Mouse (Mus musculus): Measurements from ENCODE around the gene G530012D18Rik. TPM values are rescaled to one million over a fixed set of nuclear protein-coding genes. Genes with fewer than 3 reads are reported as not detected.
A peak's percentile ranks its signal among the peaks of the same experiment; 100 is the strongest.
"Not testable (repeated sequence)": the region's sequence is repeated elsewhere in the genome, so short reads cannot be mapped to it uniquely, and the experiment has no call there.

The G530012D18Rik gene
- not detected in 2 replicates for polyA plus RNA-seq (2016; fragmentation: Nextera tagmentation; extraction: Ambion mirVana)

GRCm38 (mm10) chr1:85575376-85575775 lies at the start of gene G530012D18Rik:
TSS of gene G530012D18Rik (plus strand) at chr1:85575676.
- not testable (repeated sequence) for H3K36me3 ChIP-seq; H3K9me3 ChIP-seq; H3K27ac ChIP-seq; ATAC-seq (ENCODE audit: insufficient number of reproducible peaks, insufficient read depth, low FRiP score, low TSS enrichment); H3K4me3 ChIP-seq; H3K27me3 ChIP-seq; H3K4me2 ChIP-seq (replicated peaks); H3K4me1 ChIP-seq; H3K9ac ChIP-seq
- WGBS, result 73% methylated on average over 2 of the region's 3 CpGs

- ATAC-seq (ENCODE audit: insufficient number of reproducible peaks, insufficient read depth, low FRiP score, low TSS enrichment); H3K36me3 ChIP-seq: not testable (repeated sequence)
- WGBS, result 64% methylated on average over 3 of the region's 3 CpGs
These were observed 49.1 kb upstream of the G530012D18Rik start for GRCm38 (mm10) chr1:85526401-85526800.

GRCm38 (mm10) chr1:85528451-85529110 lies 46.9 kb upstream of the G530012D18Rik start:
- not testable (repeated sequence) for H3K27me3 ChIP-seq; ATAC-seq (ENCODE audit: insufficient number of reproducible peaks, insufficient read depth, low FRiP score, low TSS enrichment); H3K4me2 ChIP-seq (replicated peaks); H3K36me3 ChIP-seq; H3K9ac ChIP-seq; H3K4me3 ChIP-seq; H3K9me3 ChIP-seq; H3K4me1 ChIP-seq; H3K27ac ChIP-seq
- 77% methylated on average over 13 of the region's 15 CpGs for WGBS

More at GRCm38 (mm10) chr1:85526401-85526800, 49.1 kb upstream of the G530012D18Rik start:
- not testable (repeated sequence) for H3K9me3 ChIP-seq; H3K27me3 ChIP-seq; H3K4me1 ChIP-seq; H3K9ac ChIP-seq; H3K27ac ChIP-seq; H3K4me2 ChIP-seq (replicated peaks); H3K4me3 ChIP-seq

GRCm38 (mm10) chr1:85543818-85544217 lies 31.7 kb upstream of the G530012D18Rik start:
- H3K4me3 ChIP-seq; ATAC-seq (ENCODE audit: insufficient number of reproducible peaks, insufficient read depth, low FRiP score, low TSS enrichment); H3K9me3 ChIP-seq; H3K4me2 ChIP-seq (replicated peaks); H3K27ac ChIP-seq; H3K27me3 ChIP-seq; H3K9ac ChIP-seq; H3K36me3 ChIP-seq; H3K4me1 ChIP-seq: not testable (repeated sequence)
- WGBS, result 84% methylated on average over 4 of the region's 4 CpGs

GRCm38 (mm10) chr1:85546442-85546841 lies 29.0 kb upstream of the G530012D18Rik start:
- not testable (repeated sequence) for H3K9me3 ChIP-seq; H3K4me1 ChIP-seq; H3K27ac ChIP-seq; H3K9ac ChIP-seq; ATAC-seq (ENCODE audit: insufficient number of reproducible peaks, insufficient read depth, low FRiP score, low TSS enrichment); H3K4me2 ChIP-seq (replicated peaks); H3K27me3 ChIP-seq; H3K36me3 ChIP-seq; H3K4me3 ChIP-seq

GRCm38 (mm10) chr1:85555261-85555660 lies 20.2 kb upstream of the G530012D18Rik start:
- H3K4me2 ChIP-seq (replicated peaks); H3K27ac ChIP-seq; H3K36me3 ChIP-seq; H3K9ac ChIP-seq; H3K4me1 ChIP-seq; ATAC-seq (ENCODE audit: insufficient number of reproducible peaks, insufficient read depth, low FRiP score, low TSS enrichment); H3K4me3 ChIP-seq; H3K27me3 ChIP-seq; H3K9me3 ChIP-seq: not testable (repeated sequence)
- WGBS, result 78% methylated on average over 4 of the region's 4 CpGs

- not testable (repeated sequence) for ATAC-seq (ENCODE audit: insufficient number of reproducible peaks, insufficient read depth, low FRiP score, low TSS enrichment); H3K4me2 ChIP-seq (replicated peaks); H3K9ac ChIP-seq; H3K4me3 ChIP-seq; H3K27ac ChIP-seq; H3K36me3 ChIP-seq; H3K4me1 ChIP-seq; H3K27me3 ChIP-seq; H3K9me3 ChIP-seq
- WGBS, result 71% methylated on average over 4 of the region's 4 CpGs
These were observed 1.9 kb upstream of the G530012D18Rik start for GRCm38 (mm10) chr1:85573554-85573953.

- H3K4me3 ChIP-seq; H3K27ac ChIP-seq; H3K9me3 ChIP-seq; H3K27me3 ChIP-seq; H3K9ac ChIP-seq; H3K4me2 ChIP-seq (replicated peaks); ATAC-seq (ENCODE audit: insufficient number of reproducible peaks, insufficient read depth, low FRiP score, low TSS enrichment); H3K4me1 ChIP-seq; H3K36me3 ChIP-seq: not testable (repeated sequence)
- WGBS, result 63% methylated on average over 3 of the region's 3 CpGs
These were observed 3.0 kb downstream of the G530012D18Rik start for GRCm38 (mm10) chr1:85578372-85579010.

- WGBS, result 62% methylated on average over 6 of the region's 7 CpGs
- ATAC-seq (ENCODE audit: insufficient number of reproducible peaks, insufficient read depth, low FRiP score, low TSS enrichment), result not testable (repeated sequence)
These were observed 4.0 kb downstream of the G530012D18Rik start for GRCm38 (mm10) chr1:85579199-85580147.

GRCm38 (mm10) chr1:85580148-85580534 lies 4.7 kb downstream of the G530012D18Rik start:
- H3K27me3 ChIP-seq; H3K27ac ChIP-seq; H3K9me3 ChIP-seq; H3K36me3 ChIP-seq; H3K9ac ChIP-seq; H3K4me1 ChIP-seq; H3K4me2 ChIP-seq (replicated peaks); H3K4me3 ChIP-seq: not testable (repeated sequence)
- ATAC-seq (ENCODE audit: insufficient number of reproducible peaks, insufficient read depth, low FRiP score, low TSS enrichment), result 0 out of 2 replicates have a peak, but pooled peaks have one; percentile 15
- 73% methylated on average over 3 of the region's 4 CpGs for WGBS

More at GRCm38 (mm10) chr1:85579199-85580147, 4.0 kb downstream of the G530012D18Rik start:
- not testable (repeated sequence) for H3K27me3 ChIP-seq; H3K9ac ChIP-seq; H3K4me2 ChIP-seq (replicated peaks); H3K9me3 ChIP-seq; H3K4me3 ChIP-seq; H3K36me3 ChIP-seq; H3K4me1 ChIP-seq; H3K27ac ChIP-seq

- 66% methylated on average over 3 of the region's 3 CpGs for WGBS
- H3K4me2 ChIP-seq (replicated peaks); H3K9ac ChIP-seq; H3K9me3 ChIP-seq; ATAC-seq (ENCODE audit: insufficient number of reproducible peaks, insufficient read depth, low FRiP score, low TSS enrichment); H3K4me1 ChIP-seq; H3K36me3 ChIP-seq; H3K27me3 ChIP-seq; H3K27ac ChIP-seq; H3K4me3 ChIP-seq: not testable (repeated sequence)
These were observed 5.1 kb downstream of the G530012D18Rik start for GRCm38 (mm10) chr1:85580578-85580977.

All from embryonic facial prominence, embryonic 12.5 days (tissue).